Mouse (Mus musculus): ENCODE results near the gene Tmed1. TPM values are rescaled to one million over a fixed set of nuclear protein-coding genes. Genes with fewer than 3 reads are reported as not detected.

Gene Tmed1
- total and polyA plus RNA-seq, 2 experiments from 2014 or later: 42.5 to 51.1 TPM

DNA sequence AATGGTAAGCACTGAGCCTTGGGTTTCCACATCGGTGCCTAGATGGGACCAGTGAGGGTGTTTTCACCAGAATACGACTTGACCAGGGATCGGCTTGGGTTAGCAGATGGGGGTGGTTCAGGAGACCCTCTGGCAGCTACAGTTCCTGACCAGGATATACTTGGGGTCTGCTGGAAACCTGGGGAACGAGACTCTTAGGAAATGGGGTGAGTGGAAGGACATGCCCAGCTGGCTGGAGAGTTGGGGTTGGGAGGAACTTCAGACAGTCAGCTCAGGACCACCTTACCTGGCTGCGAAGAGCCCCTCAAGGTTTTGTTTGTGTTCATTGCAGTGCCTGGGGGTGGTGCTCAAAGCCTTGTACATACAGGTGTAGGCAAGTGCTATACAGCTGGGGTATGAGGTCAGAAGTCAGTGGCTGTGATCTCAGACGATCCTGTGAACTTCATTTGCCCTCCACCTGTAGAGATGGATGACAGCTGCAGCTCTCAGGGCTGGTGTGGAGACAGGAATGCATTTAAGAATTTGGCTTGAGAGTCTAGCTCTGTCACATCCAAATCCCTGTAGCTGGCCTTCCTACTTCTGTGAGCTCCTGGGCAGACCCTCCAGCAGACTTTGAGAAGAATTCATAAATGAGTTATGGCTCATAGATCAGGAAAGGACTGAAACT is 43.7 kb upstream of the Tmed1 start:
- Histone ChIP-seq H3K36me3 (ENCODE audit: insufficient read depth, low read length) (peaks cover 13% of the 10 kb centered on the region; the same call in 1 of the 2 replicates), H3K4me3 (ENCODE audit: low read depth, low read length) (no peak overlapping the region), H3K4me1 (ENCODE audit: insufficient read depth, low read length) (no peaks in the 10 kb centered on the region), H3K9me3 (ENCODE audit: low read length) (no peaks in the 10 kb centered on the region), H3K27ac (ENCODE audit: low read depth, low read length) (no peak overlapping the region), H3K27me3 (ENCODE audit: insufficient read depth, low read length) (no peaks in the 10 kb centered on the region), H3K4me2 (ENCODE audit: low read depth, low read length, poor library complexity, severe bottlenecking) (no peak overlapping the region), H3K9ac (replicated peaks; ENCODE audit: low read length, poor library complexity, severe bottlenecking) (no peak overlapping the region)
- TF ChIP-seq CTCF (IDR thresholded peaks at IDR 0.05): no peak
- 90% methylated on average over 6 of the region's 6 CpGs for WGBS
- DNase-seq (ENCODE audit: low spot score): no peak
- no peak for ATAC-seq (ENCODE audit: low FRiP score)

DNA sequence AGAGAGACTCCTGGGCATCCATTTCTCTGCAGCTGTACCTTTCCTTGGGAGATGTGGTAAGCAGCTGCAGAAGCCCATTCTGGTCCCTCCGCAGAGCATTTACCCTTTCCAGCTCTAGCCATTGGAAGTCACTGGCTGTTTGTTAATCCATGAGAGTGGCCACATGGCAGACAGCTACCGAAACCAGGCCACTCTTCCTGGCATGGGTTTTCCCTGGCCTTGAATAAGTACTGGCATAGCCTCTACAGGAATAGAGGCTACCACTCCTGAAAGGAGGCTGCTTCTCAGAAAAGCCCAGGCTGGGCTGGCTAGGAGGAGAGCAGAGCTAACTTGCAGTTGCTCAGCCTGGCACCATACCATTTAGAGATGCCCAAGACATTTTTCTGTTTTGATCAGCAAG is 41.0 kb upstream of the Tmed1 start:
- no peak overlapping the region for H3K27ac ChIP-seq (ENCODE audit: low read depth, low read length)
- TF ChIP-seq CTCF (IDR thresholded peaks at IDR 0.05): no peak
- peaks cover 6% of the 10 kb centered on the region for H3K4me1 ChIP-seq (ENCODE audit: insufficient read depth, low read length)
- 90% methylated on average over 2 of the region's 2 CpGs for WGBS
- DNase-seq (ENCODE audit: low spot score) (no peak), ATAC-seq (ENCODE audit: low FRiP score) (no peak)
- no peaks in the 10 kb centered on the region for H3K27me3 ChIP-seq (ENCODE audit: insufficient read depth, low read length)
- H3K9ac ChIP-seq (replicated peaks; ENCODE audit: low read length, poor library complexity, severe bottlenecking): no peak overlapping the region
- H3K4me3 ChIP-seq (ENCODE audit: low read depth, low read length): no peak overlapping the region
- no peak overlapping the region for H3K4me2 ChIP-seq (ENCODE audit: low read depth, low read length, poor library complexity, severe bottlenecking)
- peaks cover 10% of the 10 kb centered on the region; the same call in 1 of the 2 replicates for H3K36me3 ChIP-seq (ENCODE audit: insufficient read depth, low read length)
- no peaks in the 10 kb centered on the region for H3K9me3 ChIP-seq (ENCODE audit: low read length)

DNA sequence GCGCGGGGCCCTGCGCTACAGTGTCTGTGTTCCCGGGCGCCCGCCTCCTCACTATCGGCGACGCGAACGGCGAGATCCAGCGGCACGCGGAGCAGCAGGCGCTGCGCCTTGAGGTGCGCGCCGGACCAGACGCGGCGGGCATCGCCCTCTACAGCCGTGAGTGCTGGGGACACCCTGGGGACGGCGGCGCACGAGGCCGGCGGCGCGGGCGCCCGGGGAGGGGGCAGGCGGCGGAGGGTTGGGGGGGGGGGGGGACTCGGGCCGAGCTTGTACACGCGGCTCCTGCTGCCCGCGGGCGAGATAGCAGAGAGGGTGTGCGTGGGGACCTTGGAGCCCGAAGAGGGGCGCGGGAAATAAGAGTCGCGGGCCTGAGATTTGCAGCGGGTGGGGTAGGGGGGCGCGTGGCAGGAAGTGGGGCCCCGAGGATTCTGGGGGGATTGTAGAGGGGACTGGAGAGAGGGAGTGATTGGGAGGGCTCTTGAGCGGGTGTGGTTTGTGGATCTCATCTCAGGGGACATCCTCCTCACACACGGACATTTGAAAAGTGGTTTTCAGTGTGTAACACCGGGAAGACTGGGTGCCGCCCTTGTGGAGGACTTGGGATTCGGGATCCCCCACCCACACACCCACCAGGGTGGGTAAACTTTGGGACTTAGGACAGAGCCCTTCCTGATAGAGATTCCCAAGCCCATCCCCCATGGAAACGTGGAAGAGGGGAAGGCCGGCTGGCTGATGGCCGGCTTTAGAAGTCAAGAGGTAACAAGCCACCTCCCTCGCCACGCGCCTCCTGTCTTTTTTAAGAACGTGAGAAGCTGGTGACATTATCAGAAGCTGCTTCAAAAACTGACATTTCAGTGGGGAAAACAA is 37.3 kb upstream of the Tmed1 start:
- Histone ChIP-seq H3K4me3 (ENCODE audit: low read depth, low read length) (peak overlapping the region; percentile 79), H3K27me3 (ENCODE audit: insufficient read depth, low read length) (no peaks in the 10 kb centered on the region), H3K4me2 (ENCODE audit: low read depth, low read length, poor library complexity, severe bottlenecking) (peak overlapping the region; percentile 71), H3K36me3 (ENCODE audit: insufficient read depth, low read length) (peaks cover 3% of the 10 kb centered on the region; the same call in 1 of the 2 replicates), H3K9ac (replicated peaks; ENCODE audit: low read length, poor library complexity, severe bottlenecking) (peak overlapping the region; percentile 95), H3K4me1 (ENCODE audit: insufficient read depth, low read length) (peaks cover 6% of the 10 kb centered on the region), H3K9me3 (ENCODE audit: low read length) (no peaks in the 10 kb centered on the region), H3K27ac (ENCODE audit: low read depth, low read length) (peak overlapping the region; percentile 96)
- peak; percentile 19 for ATAC-seq (ENCODE audit: low FRiP score)
- under 1% methylated on average over 30 of the region's 66 CpGs for WGBS
- peak; percentile 2 for TF ChIP-seq CTCF (IDR thresholded peaks at IDR 0.05)
- DNase-seq (ENCODE audit: low spot score): peak; percentile 62

DNA sequence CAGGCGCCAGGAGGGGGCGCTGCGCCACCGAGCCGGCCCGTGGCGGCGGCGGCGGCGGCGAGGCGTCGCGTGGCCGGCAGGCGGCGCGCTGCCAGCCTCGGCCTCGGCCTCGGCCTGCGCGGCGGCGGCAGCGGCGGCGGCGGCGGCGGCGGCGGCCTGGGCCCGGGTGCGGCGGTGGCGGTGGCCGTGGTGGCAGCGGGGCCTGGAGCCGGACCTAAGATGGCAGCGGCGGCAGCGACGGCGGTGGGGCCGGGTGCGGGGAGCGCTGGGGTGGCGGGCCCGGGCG is 36.7 kb upstream of the Tmed1 start, which contains the start of gene Carm1:
Gene Carm1 (plus strand): TSS at position 106 of the 286 bp plus-strand sequence.
- H3K36me3 ChIP-seq (ENCODE audit: insufficient read depth, low read length): peaks cover 3% of the 10 kb centered on the region; the same call in 1 of the 2 replicates
- ATAC-seq (ENCODE audit: low FRiP score): no peak
- H3K27ac ChIP-seq (ENCODE audit: low read depth, low read length): peak within 1 kb of the TSS; percentile 96
- H3K9ac ChIP-seq (replicated peaks; ENCODE audit: low read length, poor library complexity, severe bottlenecking): peak within 1 kb of the TSS; percentile 95
- H3K4me2 ChIP-seq (ENCODE audit: low read depth, low read length, poor library complexity, severe bottlenecking): peak within 1 kb of the TSS; percentile 71
- DNase-seq (ENCODE audit: low spot score): no peak
- H3K27me3 ChIP-seq (ENCODE audit: insufficient read depth, low read length): no peaks in the 10 kb centered on the region
- peaks cover 6% of the 10 kb centered on the region for H3K4me1 ChIP-seq (ENCODE audit: insufficient read depth, low read length)
- H3K9me3 ChIP-seq (ENCODE audit: low read length): no peaks in the 10 kb centered on the region
- WGBS: 0% methylated on average over 4 of the region's 52 CpGs
- peak within 1 kb of the TSS; percentile 79 for H3K4me3 ChIP-seq (ENCODE audit: low read depth, low read length)
- TF ChIP-seq CTCF (IDR thresholded peaks at IDR 0.05): no peak

- H3K4me2 ChIP-seq (ENCODE audit: low read depth, low read length, poor library complexity, severe bottlenecking): peak overlapping the region; percentile 71
- H3K4me1 ChIP-seq (ENCODE audit: insufficient read depth, low read length): peaks cover 6% of the 10 kb centered on the region
- TF ChIP-seq CTCF (IDR thresholded peaks at IDR 0.05): peak; percentile 69
- DNase-seq (ENCODE audit: low spot score): peak; percentile 98
- no peaks in the 10 kb centered on the region for H3K9me3 ChIP-seq (ENCODE audit: low read length)
- H3K9ac ChIP-seq (replicated peaks; ENCODE audit: low read length, poor library complexity, severe bottlenecking): peak overlapping the region; percentile 95
- no peaks in the 10 kb centered on the region for H3K27me3 ChIP-seq (ENCODE audit: insufficient read depth, low read length)
- H3K27ac ChIP-seq (ENCODE audit: low read depth, low read length): peak overlapping the region; percentile 96
- WGBS: under 1% methylated on average over 60 of the region's 67 CpGs
- peaks cover 3% of the 10 kb centered on the region; the same call in 1 of the 2 replicates for H3K36me3 ChIP-seq (ENCODE audit: insufficient read depth, low read length)
- ATAC-seq (ENCODE audit: low FRiP score): peak; percentile 94
- H3K4me3 ChIP-seq (ENCODE audit: low read depth, low read length): peak overlapping the region; percentile 79
Observed at GRCm38 (mm10) chr9:21545916-21546788, 36.1 kb upstream of the Tmed1 start.

All from midbrain, postnatal 0 days (tissue).